Mouse (Mus musculus) layer of hippocampus, postnatal 36 days (tissue): ENCODE data around the gene Olfr403. TPM values are rescaled to one million over a fixed set of nuclear protein-coding genes. Genes with fewer than 3 reads are reported as not detected.
"Not testable (repeated sequence)": the region's sequence is repeated elsewhere in the genome, so short reads cannot be mapped to it uniquely, and the experiment has no call there.

ENCODE experiments used
- DNase-seq, 2 experiments: peaks; one replicate each; pipeline ENCODE4 v3.0.0; 2022
- total RNA-seq, 2 experiments: library from RNA; stranded (reverse); gene quantifications; 2 replicates each; pipeline ENCODE4 v1.2.3; 2021

Olfr403 gene
- total RNA-seq = not detected

DNA sequence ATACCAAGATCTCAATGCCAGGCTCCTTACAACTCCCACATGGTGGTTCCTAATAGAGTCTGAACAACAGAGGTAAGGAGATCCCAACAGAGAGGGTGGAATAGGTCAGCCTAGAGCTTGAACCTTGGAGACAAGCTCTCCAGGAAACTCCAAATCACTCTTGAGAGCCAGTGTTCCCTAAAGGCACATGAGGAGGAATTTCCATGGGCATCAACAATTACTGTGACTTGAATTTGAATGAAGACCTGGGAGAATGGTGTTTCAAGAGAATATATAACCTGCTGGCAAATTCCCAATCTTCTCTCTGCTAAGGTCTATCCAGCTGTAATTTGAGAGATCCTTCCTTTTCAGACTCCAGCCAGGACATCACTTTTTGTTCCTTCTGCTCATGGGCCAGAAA is at the start of gene Olfr403:
Gene Olfr403 (plus strand): TSS at position 301 of the 400 bp plus-strand sequence.
- DNase-seq = no peak

DNA sequence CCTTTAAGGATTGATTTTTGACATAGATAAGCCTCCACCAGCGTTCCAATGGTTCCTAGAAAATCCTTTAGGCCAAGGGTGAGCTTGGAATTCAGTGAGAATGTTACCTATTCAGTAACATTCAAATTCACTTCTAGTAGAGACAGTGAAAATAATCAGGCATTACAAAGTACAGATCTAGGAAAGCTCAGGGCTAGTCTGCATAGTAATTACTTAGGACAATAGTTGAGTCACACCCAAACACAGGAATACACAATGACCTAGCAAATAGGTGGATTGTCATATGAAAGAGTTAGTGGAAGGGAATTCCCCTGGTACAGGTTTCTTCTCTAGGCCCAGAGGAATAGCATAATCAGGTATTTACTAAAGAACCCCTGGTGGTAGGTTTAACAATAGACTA is 46.0 kb upstream of the Olfr403 start:
- not testable (repeated sequence) for DNase-seq

DNA sequence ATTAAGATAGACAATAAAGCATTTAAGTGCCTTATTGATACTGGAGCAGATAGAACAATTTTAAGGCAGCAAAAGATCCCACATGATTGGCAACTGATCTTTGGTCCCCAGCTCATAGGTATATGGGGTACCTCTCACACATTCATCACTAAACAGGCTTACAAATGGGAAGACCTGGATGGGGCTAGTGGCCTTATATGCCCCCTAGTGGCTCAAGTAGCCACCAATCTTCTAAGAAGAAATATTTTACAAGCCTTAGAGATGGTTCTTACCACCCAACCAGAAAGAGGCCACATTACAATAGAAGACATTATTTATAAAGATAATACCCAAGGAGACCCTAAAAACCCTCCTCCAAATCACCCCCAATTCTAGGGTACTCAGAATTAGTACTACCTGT is 40.2 kb upstream of the Olfr403 start:
- DNase-seq = no peak

DNA sequence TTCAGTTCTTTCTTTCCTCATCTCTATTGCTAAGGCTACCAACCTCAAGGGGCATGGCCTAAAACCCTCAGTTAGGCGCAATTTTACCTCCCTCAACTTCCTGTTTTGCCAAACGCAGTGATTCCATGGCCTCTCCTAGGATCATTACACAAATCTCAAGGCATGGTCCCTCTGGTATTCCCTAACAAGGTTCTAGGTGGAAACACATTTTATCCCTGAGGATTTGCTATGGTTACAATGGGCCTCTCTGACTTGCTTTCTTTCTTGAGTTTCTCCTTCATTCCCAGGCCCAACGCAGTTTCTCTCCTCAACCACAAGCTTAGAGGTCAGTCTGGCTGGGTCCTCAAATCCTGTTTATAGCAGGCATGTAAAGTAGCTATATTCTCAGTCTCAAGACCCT is 32.8 kb upstream of the Olfr403 start, which contains the start of gene Olfr402:
Gene Olfr402 (plus strand): TSS at position 301 of the 400 bp plus-strand sequence.
- DNase-seq = no peak

DNA sequence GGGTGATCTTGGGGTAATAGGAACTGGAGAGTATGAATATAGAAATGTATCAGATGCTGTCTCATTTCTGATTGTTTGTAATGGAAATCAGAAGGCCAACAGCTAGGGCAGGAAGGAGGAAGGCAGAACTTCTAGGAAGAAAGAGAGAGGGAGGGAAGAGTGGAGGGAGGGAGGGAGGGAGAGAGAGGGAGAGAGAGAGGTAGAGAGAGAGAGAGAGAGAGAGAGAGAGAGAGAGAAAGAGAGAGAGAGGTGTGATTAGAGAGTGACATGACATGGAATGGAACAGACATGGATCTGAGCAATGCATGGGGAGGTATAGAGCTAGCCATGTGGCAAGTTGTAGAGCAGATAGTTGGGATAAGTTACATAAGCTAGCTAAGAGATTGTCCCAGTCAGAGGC is 17.3 kb upstream of the Olfr403 start:
- no peak for DNase-seq

DNA sequence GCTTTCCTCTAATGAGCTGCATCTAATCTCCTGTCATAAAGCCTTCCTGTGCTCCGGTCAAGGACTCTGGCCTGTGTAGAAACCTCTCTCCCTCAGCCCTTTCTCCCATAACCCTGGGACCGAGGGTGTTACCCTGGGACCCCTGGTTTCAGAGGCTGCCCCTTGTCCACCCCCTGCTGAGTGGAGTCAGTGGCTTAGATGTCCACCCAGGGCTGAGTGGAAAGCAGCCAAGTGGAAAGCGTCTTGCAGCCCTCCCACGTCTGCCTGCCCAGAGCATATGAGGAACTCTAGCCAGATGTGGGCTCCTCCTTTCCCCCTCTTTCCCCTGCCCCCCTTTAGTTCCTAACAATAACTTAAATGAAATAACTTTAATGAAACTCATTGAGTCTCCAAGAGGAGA is 2.9 kb upstream of the Olfr403 start:
- no peak for DNase-seq

DNA sequence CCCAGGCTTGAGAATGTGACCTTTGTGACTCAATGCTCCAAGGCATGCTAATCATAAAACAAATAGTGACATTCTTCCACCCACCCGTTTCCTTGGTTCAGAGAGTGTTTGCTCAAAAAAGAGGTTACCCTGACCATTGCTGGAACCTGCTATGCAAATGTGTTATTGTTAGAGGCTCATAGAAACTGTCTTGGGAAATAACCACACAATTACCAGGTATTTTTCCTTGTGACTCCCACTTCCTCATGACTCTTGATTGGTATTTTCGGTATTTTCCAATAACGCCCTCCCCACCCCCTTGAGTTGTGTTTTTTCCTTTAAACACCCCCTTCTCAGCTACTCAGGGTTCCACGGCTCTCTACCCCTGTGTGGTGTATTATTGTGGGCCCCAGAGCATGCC is 2.3 kb upstream of the Olfr403 start:
- DNase-seq = no peak

DNA sequence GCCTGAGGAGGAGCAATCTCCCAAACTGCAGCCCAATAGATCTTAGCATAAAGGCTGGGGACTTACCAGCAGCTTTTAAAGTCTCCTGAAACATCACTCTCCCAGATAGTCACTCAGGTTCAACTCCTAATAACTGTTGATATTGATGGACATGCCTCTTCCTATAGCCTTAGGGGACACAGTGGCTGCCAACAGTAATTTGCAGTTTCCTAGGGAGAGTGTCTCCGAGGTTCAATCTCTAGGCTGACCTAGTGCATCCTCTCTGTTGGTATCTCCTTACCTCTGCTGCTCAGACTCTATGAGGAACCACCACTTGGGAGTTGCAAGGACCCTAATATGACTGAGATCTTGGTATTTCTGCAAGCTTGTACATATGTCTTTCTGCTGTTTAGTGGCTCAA is 25.2 kb downstream of the Olfr403 start, which contains the start of gene Olfr43:
Gene Olfr43 (minus strand): TSS at position 101 of the 400 bp plus-strand sequence.
- no peak for DNase-seq

DNA sequence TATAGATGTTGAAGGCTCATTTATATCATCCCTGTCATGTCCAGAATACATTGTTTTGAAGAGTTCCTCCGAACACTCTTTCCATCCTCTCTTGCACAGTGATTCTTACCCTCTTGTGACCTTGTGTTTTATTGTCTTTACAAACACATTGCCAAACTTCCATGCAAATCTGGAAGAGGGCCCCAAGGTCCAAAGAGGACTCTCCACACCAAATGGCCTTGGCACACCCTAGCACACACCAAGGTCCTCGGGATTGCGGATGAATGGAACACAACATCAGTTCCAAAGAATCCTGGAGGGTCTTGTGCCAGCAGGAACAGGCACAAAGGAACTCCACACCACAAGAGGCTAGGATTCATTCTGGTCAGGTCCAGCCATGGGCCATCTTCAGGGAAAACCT is 55.2 kb downstream of the Olfr403 start:
- no peak for DNase-seq

Other genes with a start within 250 kb of the Olfr403 start
- gene Olfr23, start 249.6 kb upstream of the Olfr403 start, total RNA-seq = not detected
- not detected for gene Olfr397, start 225.4 kb upstream of the Olfr403 start, total RNA-seq
- gene Olfr398, start 195.8 kb upstream of the Olfr403 start, total RNA-seq = not detected
- not detected for gene Olfr139, start 129.7 kb upstream of the Olfr403 start, total RNA-seq
- not detected for gene Olfr399, start 129.6 kb upstream of the Olfr403 start, total RNA-seq
- not detected for gene Zfp616, start 116.3 kb upstream of the Olfr403 start, total RNA-seq
- gene Olfr401, start 72.5 kb upstream of the Olfr403 start, total RNA-seq = not detected
- gene Olfr402, start 32.7 kb upstream of the Olfr403 start, total RNA-seq = not detected
- gene Olfr43, start 25.1 kb downstream of the Olfr403 start, total RNA-seq = not detected
- gene Olfr406, start 73.6 kb downstream of the Olfr403 start, total RNA-seq = not detected
- not detected for gene Olfr59, start 97.5 kb downstream of the Olfr403 start, total RNA-seq
- not detected for gene Olfr410, start 151.8 kb downstream of the Olfr403 start, total RNA-seq
- not detected for gene Olfr411, start 166.4 kb downstream of the Olfr403 start, total RNA-seq
- gene Olfr412, start 175.8 kb downstream of the Olfr403 start, total RNA-seq = not detected